Mouse (Mus musculus) MEL (cell line): ENCODE measurements at regions not wholly inside any gene's neighbourhood (a gene's known extent, or its start where the extent isn't known, plus 50 kb on each side); places are given as distances from the start of the nearest gene placed in this dataset.

Source experiments
- DNase-seq: peaks from one replicate; pipeline ENCODE4 v3.0.0; 2011; ENCODE audit warnings: low read depth, low spot score
- H3K27ac ChIP-seq: 2 replicates; pipeline ENCODE4 v1.5.1; 2012; ENCODE audit warnings: low read depth, mild to moderate bottlenecking, control low read depth, low read length, moderate library complexity; ENCODE audit not compliant: control insufficient read depth
- H3K27me3 ChIP-seq, 2 experiments: fragments of 150-350 bp in 1 of 2; sonication (generic) in 1 of 2; 2 replicates each; pipeline ENCODE4 v1.6.1; 2012; ENCODE audit warnings: low read length in 2 of 2, mild to moderate bottlenecking in 2 of 2, improper control_type of control experiment in 1 of 2, moderate library complexity in 1 of 2; ENCODE audit not compliant: insufficient read depth in 2 of 2, control insufficient read depth in 1 of 2
- H3K36me3 ChIP-seq, 2 experiments: 2 replicates each; pipeline ENCODE4 v1.6.1; 2012 to 2014; ENCODE audit warnings: low read length in 2 of 2, improper control_type of control experiment in 1 of 2, inconsistent platforms in 1 of 2, mild to moderate bottlenecking in 1 of 2; ENCODE audit not compliant: insufficient read depth in 2 of 2, control insufficient read depth in 1 of 2
- H3K4me1 ChIP-seq, 2 experiments: fragments of 150-350 bp in 1 of 2; sonication (generic) in 1 of 2; 2 replicates each; pipeline ENCODE4 v1.6.1; 2012; ENCODE audit warnings: low read length in 2 of 2, improper control_type of control experiment in 1 of 2, mild to moderate bottlenecking in 1 of 2; ENCODE audit not compliant: insufficient read depth in 2 of 2, control insufficient read depth in 1 of 2
- H3K4me3 ChIP-seq, 2 experiments: fragments of 150-350 bp in 1 of 2; sonication (generic) in 1 of 2; 2 replicates each; pipeline ENCODE4 v1.5.1; 2012; ENCODE audit warnings: low read depth in 2 of 2, low read length in 2 of 2, mild to moderate bottlenecking in 2 of 2, moderate library complexity in 2 of 2, control low read depth in 1 of 2, improper control_type of control experiment in 1 of 2; ENCODE audit not compliant: control insufficient read depth in 1 of 2, insufficient read depth in 1 of 2
- H3K79me2 ChIP-seq: 2 replicates; pipeline ENCODE4 v1.6.1; 2012; ENCODE audit warnings: mild to moderate bottlenecking, low read length, moderate library complexity; ENCODE audit not compliant: control insufficient read depth, poor library complexity, insufficient read depth
- H3K9ac ChIP-seq: 2 replicates; pipeline ENCODE4 v1.6.1; 2012; ENCODE audit warnings: low read depth, mild to moderate bottlenecking, control low read depth, low read length, moderate library complexity; ENCODE audit not compliant: control insufficient read depth, poor library complexity, severe bottlenecking
- H3K9me3 ChIP-seq: fragments of 150-350 bp; sonication (generic); replicated peaks from 2 replicates; pipeline ENCODE4 v1.6.1; 2012; ENCODE audit warnings: mild to moderate bottlenecking, low read length, improper control_type of control experiment, moderate library complexity; ENCODE audit not compliant: insufficient read depth
- CHD1 ChIP-seq: IDR thresholded peaks from 2 replicates; pipeline ENCODE4 v1.6.1; 2012; ENCODE audit warnings: low read depth, mild to moderate bottlenecking, inconsistent platforms, low read length, improper control_type of control experiment
- ELF1 ChIP-seq: IDR thresholded peaks from 2 replicates; pipeline ENCODE4 v1.6.1; 2014; ENCODE audit warnings: low read depth, mild to moderate bottlenecking, inconsistent platforms, low read length, improper control_type of control experiment, moderate library complexity
- EP300 ChIP-seq, 2 experiments: IDR thresholded peaks; 2 replicates each; pipeline ENCODE4 v1.6.1; 2011; ENCODE audit warnings: improper control_type of control experiment in 2 of 2, low read length in 2 of 2, low read depth in 1 of 2, mild to moderate bottlenecking in 1 of 2
- ETS1 ChIP-seq: IDR thresholded peaks from 2 replicates; pipeline ENCODE4 v1.6.1; 2012; ENCODE audit warnings: low read depth, mild to moderate bottlenecking, inconsistent platforms, low read length, improper control_type of control experiment, moderate library complexity
- GABPA ChIP-seq: IDR thresholded peaks from 2 replicates; pipeline ENCODE4 v1.6.1; 2012; ENCODE audit warnings: low read depth, mild to moderate bottlenecking, inconsistent platforms, low read length, improper control_type of control experiment, moderate library complexity
- GATA1 ChIP-seq: IDR thresholded peaks from 2 replicates; pipeline ENCODE4 v1.6.1; 2011; ENCODE audit warnings: low read depth, low read length, improper control_type of control experiment
- HCFC1 ChIP-seq: IDR thresholded peaks from 2 replicates; pipeline ENCODE4 v1.6.1; 2012; ENCODE audit warnings: low read depth, mild to moderate bottlenecking, inconsistent platforms, low read length, improper control_type of control experiment, moderate library complexity
- JUND ChIP-seq: IDR thresholded peaks from 2 replicates; pipeline ENCODE4 v1.6.1; 2011; ENCODE audit warnings: low read depth, mild to moderate bottlenecking, improper control_type of control experiment, low read length
- MAX ChIP-seq: IDR thresholded peaks from 2 replicates; pipeline ENCODE4 v1.6.1; 2011; ENCODE audit warnings: low read length, improper control_type of control experiment
- MAZ ChIP-seq: IDR thresholded peaks from 2 replicates; pipeline ENCODE4 v1.6.1; 2012; ENCODE audit warnings: low read depth, mild to moderate bottlenecking, inconsistent platforms, low read length, improper control_type of control experiment
- MEF2A ChIP-seq: IDR thresholded peaks from 2 replicates; pipeline ENCODE4 v1.6.1; 2014; ENCODE audit warnings: low read depth, mild to moderate bottlenecking, inconsistent platforms, low read length, improper control_type of control experiment; ENCODE audit not compliant: poor library complexity, insufficient replicate concordance, severe bottlenecking; ENCODE audit errors: extremely low read depth
- NRF1 ChIP-seq: IDR thresholded peaks from 2 replicates; pipeline ENCODE4 v1.6.1; 2014; ENCODE audit warnings: low read depth, mild to moderate bottlenecking, inconsistent platforms, low read length, improper control_type of control experiment, moderate library complexity; ENCODE audit not compliant: poor library complexity, insufficient read depth, severe bottlenecking
- SIN3A ChIP-seq: IDR thresholded peaks from 2 replicates; pipeline ENCODE4 v1.6.1; 2012; ENCODE audit warnings: low read length, improper control_type of control experiment, inconsistent platforms
- TCF12 ChIP-seq: IDR thresholded peaks from 2 replicates; pipeline ENCODE4 v1.6.1; 2014; ENCODE audit warnings: low read depth, mild to moderate bottlenecking, inconsistent platforms, low read length, improper control_type of control experiment, moderate library complexity
- UBTF ChIP-seq: IDR thresholded peaks from 2 replicates; pipeline ENCODE4 v1.6.1; 2012; ENCODE audit warnings: low read depth, mild to moderate bottlenecking, inconsistent platforms, low read length, improper control_type of control experiment, moderate library complexity, borderline replicate concordance; ENCODE audit not compliant: insufficient read depth
- USF2 ChIP-seq, 2 experiments: IDR thresholded peaks; 2 replicates each; pipeline ENCODE4 v1.6.1; 2011 to 2012; ENCODE audit warnings: improper control_type of control experiment in 2 of 2, low read length in 2 of 2, borderline replicate concordance in 1 of 2, inconsistent platforms in 1 of 2, low read depth in 1 of 2, mild to moderate bottlenecking in 1 of 2; ENCODE audit not compliant: insufficient read depth in 1 of 2
- ZMIZ1 ChIP-seq: IDR thresholded peaks from 2 replicates; pipeline ENCODE4 v1.6.1; 2012; ENCODE audit warnings: low read depth, mild to moderate bottlenecking, inconsistent platforms, low read length, improper control_type of control experiment, moderate library complexity
- ZNF384 ChIP-seq: IDR thresholded peaks from 2 replicates; pipeline ENCODE4 v1.6.1; 2012; ENCODE audit warnings: low read depth, mild to moderate bottlenecking, inconsistent platforms, low read length, improper control_type of control experiment

- Histone ChIP-seq H3K79me2 (no peaks in the 10 kb centered on the region), H3K9ac (no peak overlapping the region), H3K9me3 (no peaks in the 10 kb centered on the region), H3K27ac (no peak overlapping the region)
- no peak for DNase-seq
- TF ChIP-seq NRF1: no peak
- TF ChIP-seq, all 39 proteins: peak for 0
- Histone ChIP-seq H3K4me1 (no peaks in the 10 kb centered on the region), H3K27me3 (no peaks in the 10 kb centered on the region), H3K4me3 (no peak overlapping the region), H3K36me3 (no peaks in the 10 kb centered on the region)
These were observed 147.6 kb downstream of the Gas1 start for GRCm38 (mm10) chr13:60029591-60029990.

- no peak for DNase-seq
- H3K36me3 ChIP-seq: no peaks in the 10 kb centered on the region
- no peaks in the 10 kb centered on the region for H3K27me3 ChIP-seq
- H3K4me3 ChIP-seq: no peak overlapping the region
- TF ChIP-seq ZMIZ1 (no peak), SIN3A (no peak), EP300 (IDR thresholded peaks at IDR 0.05; ENCODE audit: low read depth in 1 of 2, low read length in 2 of 2) (no peak), ETS1 (no peak)
- no peaks in the 10 kb centered on the region for H3K4me1 ChIP-seq
- no peak overlapping the region for H3K9ac ChIP-seq
- H3K27ac ChIP-seq: no peak overlapping the region
- H3K9me3 ChIP-seq: no peaks in the 10 kb centered on the region
- H3K79me2 ChIP-seq: no peaks in the 10 kb centered on the region
These were observed 157.0 kb downstream of the Gas1 start for GRCm38 (mm10) chr13:60020175-60020487.

GRCm38 (mm10) chr13:60019291-60020174 is 157.6 kb downstream of the Gas1 start:
- H3K4me3 ChIP-seq: no peak overlapping the region
- no peak for DNase-seq
- TF ChIP-seq MAX (no peak), NRF1 (no peak), TCF12 (no peak), CHD1 (no peak), MAZ (no peak), EP300 (IDR thresholded peaks at IDR 0.05; ENCODE audit: low read depth in 1 of 2, low read length in 2 of 2) (no peak), HCFC1 (no peak), MEF2A (no peak), JUND (no peak), UBTF (no peak), GATA1 (no peak), ZNF384 (no peak), GABPA (no peak), USF2 (IDR thresholded peaks at IDR 0.05; ENCODE audit: borderline replicate concordance in 1 of 2, insufficient read depth in 1 of 2, low read depth in 1 of 2, low read length in 2 of 2) (no peak), ELF1 (no peak)
- H3K79me2 ChIP-seq: no peaks in the 10 kb centered on the region
- H3K9me3 ChIP-seq: no peaks in the 10 kb centered on the region
- H3K9ac ChIP-seq: no peak overlapping the region
- no peaks in the 10 kb centered on the region for H3K36me3 ChIP-seq
- H3K27ac ChIP-seq: no peak overlapping the region
- no peaks in the 10 kb centered on the region for H3K4me1 ChIP-seq
- no peaks in the 10 kb centered on the region for H3K27me3 ChIP-seq
